Mouse (Mus musculus) thymus, postnatal 4 days (tissue): ENCODE data around the gene Gm13278.
A peak's percentile ranks its signal among the peaks of the same experiment; 100 is the strongest.
"Not testable (repeated sequence)": the region's sequence is repeated elsewhere in the genome, so short reads cannot be mapped to it uniquely, and the experiment has no call there.

Experiments used
- DNase-seq: peaks from one replicate; pipeline ENCODE4 v3.0.0; 2021

Gene Gm13278

DNA sequence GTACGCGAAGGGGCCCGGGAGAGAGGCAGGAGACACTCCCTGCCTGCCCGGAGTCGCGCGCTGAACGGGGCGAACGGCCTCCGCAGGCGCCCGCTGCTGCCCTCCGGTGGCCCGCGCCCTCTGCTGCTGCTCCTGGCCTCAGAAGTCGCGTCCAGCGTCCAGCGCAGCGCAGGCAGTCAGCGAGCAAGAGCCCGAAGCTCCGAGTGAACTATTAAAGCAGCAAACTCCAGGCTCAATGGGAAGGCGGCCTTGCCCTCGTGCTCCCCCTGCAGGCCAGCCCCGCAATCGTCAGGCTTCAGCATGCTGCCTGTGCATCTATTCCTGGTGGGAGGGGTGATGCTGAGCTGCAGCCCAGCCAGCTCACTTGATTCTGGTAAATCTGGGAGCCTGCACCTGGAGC lies at the start of gene Gm13278:
TSS of gene Gm13278 (plus strand) at position 301 of the 400 bp plus-strand sequence.
- DNase-seq, result not testable (repeated sequence)

DNA sequence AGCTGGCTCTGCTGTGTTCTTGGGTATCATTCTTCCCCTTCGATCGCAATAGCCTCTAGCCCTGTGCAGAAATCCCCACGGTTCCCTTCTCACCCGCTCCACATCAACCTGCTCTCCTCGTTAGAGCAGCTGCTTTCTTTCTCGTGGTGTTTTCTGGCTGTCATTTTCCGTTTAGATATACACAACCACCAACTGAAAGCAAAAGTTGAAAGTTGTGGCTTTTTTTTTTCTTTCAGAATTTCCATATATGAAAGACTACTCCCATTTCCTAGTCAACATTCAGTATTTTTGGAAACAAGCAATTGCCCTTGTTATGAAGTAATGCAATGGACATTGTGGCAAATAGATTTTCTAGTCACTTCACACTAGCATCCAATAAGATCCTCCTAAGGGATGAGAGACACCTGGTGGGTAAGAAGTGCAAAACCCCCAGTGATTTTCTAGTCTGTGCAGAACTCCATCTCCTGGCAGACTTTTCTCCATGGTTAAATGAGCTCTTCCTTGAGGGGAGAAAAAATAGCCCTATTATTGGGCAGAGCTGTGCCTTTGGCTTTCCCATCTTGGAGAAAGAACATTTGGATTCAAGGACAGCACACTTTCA lies 48.5 kb upstream of the Gm13278 start:
- DNase-seq, result no peak

DNA sequence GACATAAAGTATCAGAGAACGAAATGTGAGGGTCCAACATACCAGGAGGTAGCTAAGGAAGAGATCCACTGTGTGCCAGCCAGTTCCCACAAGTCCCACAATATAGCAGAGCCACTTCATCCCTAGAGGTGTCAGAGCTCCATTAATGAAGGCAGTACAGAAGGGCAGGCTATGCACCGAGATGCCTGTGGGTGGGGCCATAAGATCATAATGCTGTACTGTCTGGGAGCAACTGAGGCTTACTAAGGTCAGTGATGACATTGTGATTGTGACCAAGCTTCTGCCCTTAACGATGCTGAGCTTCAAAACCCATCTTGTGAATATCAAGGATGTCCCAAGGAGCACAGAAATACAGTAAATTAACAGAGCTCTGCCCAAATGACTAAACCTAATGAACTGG lies 47.1 kb upstream of the Gm13278 start:
- no peak for DNase-seq

DNA sequence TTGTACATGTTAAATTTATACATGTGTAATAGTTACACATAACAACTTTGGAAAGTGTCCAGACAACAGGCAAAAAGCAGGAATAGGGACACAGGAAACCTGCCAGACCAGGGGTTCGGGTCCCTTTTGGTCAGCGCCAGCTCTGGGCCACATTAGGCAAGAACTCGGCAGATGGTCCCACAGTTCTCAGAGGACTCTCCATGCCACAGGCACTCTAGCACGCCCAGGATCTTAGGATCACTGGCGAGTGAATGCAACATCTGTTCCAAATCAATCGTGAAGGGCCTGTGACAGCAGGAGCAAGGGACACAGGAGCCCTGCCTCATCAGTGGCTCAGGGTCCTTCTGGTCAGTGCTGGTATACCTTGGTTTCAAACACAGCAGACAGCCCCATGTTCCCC lies 41.4 kb upstream of the Gm13278 start:
- no peak for DNase-seq

- peak; percentile 69 for DNase-seq
Measured at GRCm38 (mm10) chr4:88754818-88755340, 36.5 kb upstream of the Gm13278 start, which contains the start of gene Gm13271. Gene Gm13271, plus strand, starts transcription at chr4:88754868.

- DNase-seq, result peak; percentile 37
Measured at GRCm38 (mm10) chr4:88756581-88757513, 34.5 kb upstream of the Gm13278 start.

DNA sequence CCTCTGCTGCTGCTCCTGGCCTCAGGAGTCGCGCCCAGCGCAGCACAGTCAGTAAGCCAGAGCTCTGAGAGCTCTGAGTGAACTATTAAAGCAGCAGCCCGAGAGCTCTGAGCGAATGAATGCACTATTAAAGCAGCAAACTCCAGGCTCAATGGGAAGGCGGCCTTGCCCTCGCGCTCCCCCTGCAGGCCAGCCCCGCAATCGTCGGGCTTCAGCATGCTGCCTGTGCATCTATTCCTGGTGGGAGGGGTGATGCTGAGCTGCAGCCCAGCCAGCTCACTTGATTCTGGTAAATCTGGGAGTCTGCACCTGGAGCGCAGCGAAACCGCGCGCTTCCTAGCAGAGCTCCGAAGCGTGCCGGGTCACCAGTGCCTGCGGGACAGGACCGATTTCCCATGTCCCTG lies 33.7 kb upstream of the Gm13278 start:
- DNase-seq, result peak; percentile 87

- DNase-seq, result not testable (repeated sequence)
Measured at GRCm38 (mm10) chr4:88758751-88759150, 32.6 kb upstream of the Gm13278 start.

- DNase-seq, result peak; percentile 38
Measured at GRCm38 (mm10) chr4:88759610-88760268, 31.6 kb upstream of the Gm13278 start, which contains the start of gene Gm13283. Gene Gm13283, plus strand, starts transcription at chr4:88760119.

DNA sequence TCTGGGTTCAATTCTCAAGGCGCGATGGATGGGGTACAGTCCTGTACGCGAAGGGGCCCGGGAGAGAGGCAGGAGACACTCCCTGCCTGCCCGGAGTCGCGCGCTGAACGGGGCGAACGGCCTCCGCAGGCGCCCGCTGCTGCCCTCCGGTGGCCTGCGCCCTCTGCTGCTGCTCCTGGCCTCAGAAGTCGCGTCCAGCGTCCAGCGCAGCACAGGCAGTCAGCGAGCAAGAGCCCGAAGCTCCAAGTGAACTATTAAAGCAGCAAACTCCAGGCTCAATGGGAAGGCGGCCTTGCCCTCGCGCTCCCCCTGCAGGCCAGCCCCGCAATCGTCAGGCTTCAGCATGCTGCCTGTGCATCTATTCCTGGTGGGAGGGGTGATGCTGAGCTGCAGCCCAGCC lies 30.9 kb upstream of the Gm13278 start:
- DNase-seq, result peak; percentile 54

- peak; percentile 91 for DNase-seq
Measured at GRCm38 (mm10) chr4:88761776-88762175, 29.6 kb upstream of the Gm13278 start.

DNA sequence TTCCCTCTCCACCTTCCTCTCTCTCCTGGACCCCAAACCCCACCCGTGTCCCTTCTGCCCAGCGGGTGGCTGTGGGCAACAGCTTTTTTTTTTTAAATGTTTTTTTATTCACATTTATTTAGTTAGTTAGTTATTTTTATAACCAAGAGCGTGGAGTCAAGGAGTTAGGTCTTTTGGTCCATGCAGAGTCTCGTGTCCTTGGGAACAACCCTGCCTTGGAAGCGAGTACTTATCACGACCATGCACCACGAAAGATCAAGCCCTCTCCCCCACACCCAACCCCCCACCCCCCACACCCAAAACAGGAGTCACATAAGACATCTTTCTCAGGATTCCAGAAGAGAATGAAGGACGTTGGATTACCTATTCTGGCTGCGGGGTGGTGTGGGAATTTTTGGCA lies 29.0 kb upstream of the Gm13278 start:
- DNase-seq, result not testable (repeated sequence)

DNA sequence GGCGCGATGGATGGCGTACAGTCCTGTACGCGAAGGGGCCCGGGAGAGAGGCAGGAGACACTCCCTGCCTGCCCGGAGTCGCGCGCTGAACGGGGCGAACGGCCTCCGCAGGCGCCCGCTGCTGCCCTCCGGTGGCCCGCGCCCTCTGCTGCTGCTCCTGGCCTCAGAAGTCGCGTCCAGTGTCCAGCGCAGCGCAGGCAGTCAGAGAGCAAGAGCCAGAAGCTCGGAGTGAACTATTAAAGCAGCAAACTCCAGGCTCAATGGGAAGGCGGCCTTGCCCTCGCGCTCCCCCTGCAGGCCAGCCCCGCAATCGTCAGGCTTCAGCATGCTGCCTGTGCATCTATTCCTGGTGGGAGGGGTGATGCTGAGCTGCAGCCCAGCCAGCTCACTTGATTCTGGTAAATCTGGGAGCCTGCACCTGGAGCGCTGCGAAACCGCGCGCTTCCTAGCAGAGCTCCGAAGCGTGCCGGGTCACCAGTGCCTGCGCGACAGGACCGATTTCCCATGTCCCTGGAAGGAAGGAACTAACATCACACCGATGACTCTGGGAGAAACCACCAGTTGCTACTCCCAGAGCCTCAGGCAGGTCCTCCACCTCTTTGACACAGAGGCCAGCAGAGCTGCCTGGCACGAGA lies 27.8 kb upstream of the Gm13278 start:
- peak; percentile 22 for DNase-seq

DNA sequence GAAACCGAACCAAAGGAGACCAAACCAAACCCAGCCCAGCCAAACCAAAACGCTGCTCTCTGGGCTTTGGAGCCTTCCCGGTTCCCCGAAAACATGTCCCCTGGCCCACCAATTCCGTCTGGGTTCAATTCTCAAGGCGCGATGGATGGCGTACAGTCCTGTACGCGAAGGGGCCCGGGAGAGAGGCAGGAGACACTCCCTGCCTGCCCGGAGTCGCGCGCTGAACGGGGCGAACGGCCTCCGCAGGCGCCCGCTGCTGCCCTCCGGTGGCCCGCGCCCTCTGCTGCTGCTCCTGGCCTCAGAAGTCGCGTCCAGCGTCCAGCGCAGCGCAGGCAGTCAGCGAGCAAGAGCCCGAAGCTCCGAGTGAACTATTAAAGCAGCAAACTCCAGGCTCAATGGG lies 17.8 kb upstream of the Gm13278 start, which contains the start of gene Gm13290:
TSS of gene Gm13290 (plus strand) at position 301 of the 400 bp plus-strand sequence.
- not testable (repeated sequence) for DNase-seq

GRCm38 (mm10) chr4:88776622-88777021 lies 14.7 kb upstream of the Gm13278 start, which contains the start of gene Gm13289:
Gene Gm13289, plus strand, starts transcription at chr4:88776922.
- not testable (repeated sequence) for DNase-seq

DNA sequence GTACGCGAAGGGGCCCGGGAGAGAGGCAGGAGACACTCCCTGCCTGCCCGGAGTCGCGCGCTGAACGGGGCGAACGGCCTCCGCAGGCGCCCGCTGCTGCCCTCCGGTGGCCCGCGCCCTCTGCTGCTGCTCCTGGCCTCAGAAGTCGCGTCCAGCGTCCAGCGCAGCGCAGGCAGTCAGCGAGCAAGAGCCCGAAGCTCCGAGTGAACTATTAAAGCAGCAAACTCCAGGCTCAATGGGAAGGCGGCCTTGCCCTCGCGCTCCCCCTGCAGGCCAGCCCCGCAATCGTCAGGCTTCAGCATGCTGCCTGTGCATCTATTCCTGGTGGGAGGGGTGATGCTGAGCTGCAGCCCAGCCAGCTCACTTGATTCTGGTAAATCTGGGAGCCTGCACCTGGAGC lies 11.8 kb upstream of the Gm13278 start, which contains the start of gene Gm13272:
TSS of gene Gm13272 (plus strand) at position 301 of the 400 bp plus-strand sequence.
- not testable (repeated sequence) for DNase-seq

- peak; percentile 14 for DNase-seq
Measured at GRCm38 (mm10) chr4:88780320-88780719, 11.0 kb upstream of the Gm13278 start.

DNA sequence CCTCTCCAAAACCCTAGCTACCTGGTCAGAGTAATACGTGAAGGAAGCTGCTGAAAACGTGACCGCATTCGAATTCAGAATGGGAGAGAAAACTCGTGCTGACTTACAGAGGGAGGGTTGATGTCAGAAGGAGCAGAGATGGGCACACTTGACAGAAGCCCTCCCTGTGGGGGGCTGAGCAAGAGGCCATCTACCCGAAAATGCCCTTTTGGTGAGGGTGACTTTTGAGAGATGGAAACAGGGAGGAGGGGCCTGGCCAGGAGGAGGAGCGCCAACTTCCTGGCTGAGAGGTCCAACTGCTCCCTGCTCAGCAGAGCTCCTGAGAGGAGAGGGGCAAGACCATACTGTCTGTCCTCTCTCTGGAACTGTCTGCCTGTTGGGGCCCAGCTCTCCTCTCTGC lies 9.5 kb upstream of the Gm13278 start, which contains the start of gene Ifnz:
TSS of gene Ifnz (plus strand) at position 301 of the 400 bp plus-strand sequence.
- DNase-seq, result not testable (repeated sequence)

DNA sequence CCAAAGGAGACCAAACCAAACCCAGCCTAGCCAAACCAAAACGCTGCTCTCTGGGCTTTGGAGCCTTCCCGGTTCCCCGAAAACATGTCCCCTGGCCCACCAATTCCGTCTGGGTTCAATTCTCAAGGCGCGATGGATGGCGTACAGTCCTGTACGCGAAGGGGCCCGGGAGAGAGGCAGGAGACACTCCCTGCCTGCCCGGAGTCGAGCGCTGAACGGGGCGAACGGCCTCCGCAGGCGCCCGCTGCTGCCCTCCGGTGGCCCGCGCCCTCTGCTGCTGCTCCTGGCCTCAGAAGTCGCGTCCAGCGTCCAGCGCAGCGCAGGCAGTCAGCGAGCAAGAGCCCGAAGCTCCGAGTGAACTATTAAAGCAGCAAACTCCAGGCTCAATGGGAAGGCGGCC lies 9.0 kb upstream of the Gm13278 start:
- DNase-seq, result not testable (repeated sequence)

- DNase-seq, result not testable (repeated sequence)
Measured at GRCm38 (mm10) chr4:88785409-88785808, 5.9 kb upstream of the Gm13278 start, which contains the start of gene Gm13276. Gene Gm13276, plus strand, starts transcription at chr4:88785709.

- DNase-seq, result peak; percentile 74
Measured at GRCm38 (mm10) chr4:88788402-88788801, 2.9 kb upstream of the Gm13278 start, which contains the start of gene Gm13277. Gene Gm13277, plus strand, starts transcription at chr4:88788632.
